8 mouse cellular contexts compared by ENCODE assay signal in genomic region chr6:72473264-72474041, GRCm38 (mm10). TPM values are rescaled to one million over a fixed set of nuclear protein-coding genes. Genes with fewer than 3 reads are reported as not detected.
DNase-seq lines count a peak whose midpoint lies in the region; ATAC-seq and TF ChIP-seq lines count a peak whose summit lies in the region.

No protein-coding gene starts in this region.

- no peak overlapping the region for H3K4me3 ChIP-seq in limb, embryonic 13.5 days
- H3K4me3 ChIP-seq in limb, embryonic 10.5 days = no peak overlapping the region
- H3K4me3 ChIP-seq in embryonic facial prominence, embryonic 13.5 days = no peak overlapping the region
- no peak overlapping the region for H3K4me3 ChIP-seq in intestine, postnatal 0 days (ENCODE audit: low read depth, low read length)

- 56% methylated on average over 14 of the region's 14 CpGs for whole genome bisulfite sequencing in limb, embryonic 13.5 days
- WGBS in limb, embryonic 10.5 days = 59% methylated on average over 14 of the region's 14 CpGs
- WGBS in embryonic facial prominence, embryonic 13.5 days = 47% methylated on average over 14 of the region's 14 CpGs
- WGBS in intestine, postnatal 0 days = 47% methylated on average over 14 of the region's 14 CpGs

- no peak overlapping the region for H3K9ac ChIP-seq in limb, embryonic 13.5 days
- H3K9ac ChIP-seq in embryonic facial prominence, embryonic 13.5 days = no peak overlapping the region
- no peak overlapping the region for H3K9ac ChIP-seq in intestine, postnatal 0 days (ENCODE audit: low read depth, low read length)

- H3K36me3 ChIP-seq in limb, embryonic 13.5 days = no peaks in the 10 kb centered on the region
- H3K36me3 ChIP-seq in limb, embryonic 10.5 days = no peaks in the 10 kb centered on the region
- no peaks in the 10 kb centered on the region for H3K36me3 ChIP-seq in embryonic facial prominence, embryonic 13.5 days
- no peaks in the 10 kb centered on the region for H3K36me3 ChIP-seq in intestine, postnatal 0 days (ENCODE audit: control insufficient read depth, insufficient read depth)

- no peak overlapping the region for H3K27ac ChIP-seq in limb, embryonic 13.5 days
- no peak overlapping the region for H3K27ac ChIP-seq in limb, embryonic 10.5 days
- 0 out of 2 replicates have a peak overlapping the region, but pooled peaks have one; percentile 17 for H3K27ac ChIP-seq in embryonic facial prominence, embryonic 13.5 days
- H3K27ac ChIP-seq in intestine, postnatal 0 days (ENCODE audit: low read depth, low read length) = no peak overlapping the region; the same call in 1 of the 2 replicates

- TF ChIP-seq CTCF in intestine, postnatal 0 days (IDR thresholded peaks at IDR 0.05; ENCODE audit: low read depth) = no peak

- no peak for DNase-seq in limb, embryonic 10.5 days (ENCODE audit: low spot score)
- DNase-seq in mesoderm, embryonic 11.5 days (ENCODE audit: low read depth, low spot score) = peak; percentile 47
- DNase-seq in cerebellum, adult 9-10 months = no peak

- H3K4me1 ChIP-seq in limb, embryonic 13.5 days = 0 out of 2 replicates have a peak, but pooled peaks cover 8% of the 10 kb centered on the region
- H3K4me1 ChIP-seq in limb, embryonic 10.5 days = peaks cover 10% of the 10 kb centered on the region
- peaks cover 9% of the 10 kb centered on the region for H3K4me1 ChIP-seq in embryonic facial prominence, embryonic 13.5 days
- H3K4me1 ChIP-seq in intestine, postnatal 0 days (replicated peaks; ENCODE audit: control insufficient read depth, insufficient read depth, low read length) = no peaks in the 10 kb centered on the region

- H3K27me3 ChIP-seq in limb, embryonic 13.5 days = no peaks in the 10 kb centered on the region
- H3K27me3 ChIP-seq in limb, embryonic 10.5 days (ENCODE audit: low read depth, poor library complexity, severe bottlenecking) = no peaks in the 10 kb centered on the region
- no peaks in the 10 kb centered on the region for H3K27me3 ChIP-seq in embryonic facial prominence, embryonic 13.5 days
- no peaks in the 10 kb centered on the region for H3K27me3 ChIP-seq in intestine, postnatal 0 days (replicated peaks; ENCODE audit: control insufficient read depth, insufficient read depth, low read length)

- ATAC-seq in limb, embryonic 13.5 days (ENCODE audit: low FRiP score, low read depth) = peak; percentile 60
- ATAC-seq in embryonic facial prominence, embryonic 13.5 days (ENCODE audit: insufficient number of reproducible peaks, insufficient read depth, low FRiP score, low TSS enrichment, low read depth) = peak; percentile 63; the same call in 1 of the 2 replicates
- ATAC-seq in intestine, postnatal 0 days = peak; percentile 69
- no peak for ATAC-seq in monocyte, adult 5-6 weeks (replicated peaks; ENCODE audit: insufficient number of reproducible peaks, low FRiP score, low TSS enrichment, poor library complexity, severe bottlenecking)
- ATAC-seq in megakaryocyte progenitor cell, adult 5-6 weeks (replicated peaks; ENCODE audit: poor library complexity) = no peak

- H3K4me2 ChIP-seq in limb, embryonic 13.5 days (replicated peaks) = no peak overlapping the region
- no peak overlapping the region for H3K4me2 ChIP-seq in embryonic facial prominence, embryonic 13.5 days
- no peak overlapping the region for H3K4me2 ChIP-seq in intestine, postnatal 0 days (replicated peaks; ENCODE audit: low read depth)

- H3K9me3 ChIP-seq in limb, embryonic 13.5 days = no peaks in the 10 kb centered on the region
- no peaks in the 10 kb centered on the region for H3K9me3 ChIP-seq in limb, embryonic 10.5 days (replicated peaks)
- no peaks in the 10 kb centered on the region for H3K9me3 ChIP-seq in embryonic facial prominence, embryonic 13.5 days
- H3K9me3 ChIP-seq in intestine, postnatal 0 days (ENCODE audit: control insufficient read depth) = no peaks in the 10 kb centered on the region

RNA-seq across cellular contexts. Expression of gene Mat2a, which starts 34.1 kb away (rescaled TPM):
- polyA plus RNA-seq in limb, embryonic 13.5 days (2015; fragmentation: Nextera tagmentation; extraction: Ambion mirVana) = 426 and 435 TPM in 2 replicates
- 481 and 493 TPM in 2 replicates for polyA plus RNA-seq in limb, embryonic 10.5 days (2016; fragmentation: Nextera tagmentation; extraction: Ambion mirVana)
- polyA plus RNA-seq in embryonic facial prominence, embryonic 13.5 days (2015; fragmentation: Nextera tagmentation; extraction: Ambion mirVana) = 361 and 377 TPM in 2 replicates
- 120 and 128 TPM in 2 replicates for polyA plus RNA-seq in intestine, postnatal 0 days (2015; fragmentation: Nextera tagmentation; extraction: Ambion mirVana)
- total RNA-seq in monocyte, adult 5-6 weeks (2017) = 122 to 186 TPM (median 164 TPM) in 3 replicates
- 342 and 403 TPM in 2 replicates for total RNA-seq in megakaryocyte progenitor cell, adult 5-6 weeks (2015)
- total RNA-seq in megakaryocyte progenitor cell, adult 5-6 weeks (2017) = 192 and 230 TPM in 2 replicates

RNA-seq across cellular contexts. Expression of gene Sh2d6, which starts 48.1 kb away (rescaled TPM):
- 0.15 and 0.28 TPM in 2 replicates for polyA plus RNA-seq in limb, embryonic 13.5 days (2015; fragmentation: Nextera tagmentation; extraction: Ambion mirVana)
- polyA plus RNA-seq in limb, embryonic 10.5 days (2016; fragmentation: Nextera tagmentation; extraction: Ambion mirVana) = 0.15 TPM in 1 of 2 replicates, not detected in the other
- 0.31 TPM in 1 of 2 replicates, not detected in the other for polyA plus RNA-seq in embryonic facial prominence, embryonic 13.5 days (2015; fragmentation: Nextera tagmentation; extraction: Ambion mirVana)
- 0.12 and 0.16 TPM in 2 replicates for polyA plus RNA-seq in intestine, postnatal 0 days (2015; fragmentation: Nextera tagmentation; extraction: Ambion mirVana)
- total RNA-seq in monocyte, adult 5-6 weeks (2017) = 0.75 TPM in 1 of 3 replicates, not detected in the others
- not detected in 2 replicates for total RNA-seq in megakaryocyte progenitor cell, adult 5-6 weeks (2015)
- not detected in 2 replicates for total RNA-seq in megakaryocyte progenitor cell, adult 5-6 weeks (2017)

RNA-seq across cellular contexts. Expression of gene Ggcx, which starts 59.3 kb away (rescaled TPM):
- polyA plus RNA-seq in limb, embryonic 13.5 days (2015; fragmentation: Nextera tagmentation; extraction: Ambion mirVana) = 43.5 and 47.8 TPM in 2 replicates
- polyA plus RNA-seq in limb, embryonic 10.5 days (2016; fragmentation: Nextera tagmentation; extraction: Ambion mirVana) = 20.2 and 25.9 TPM in 2 replicates
- polyA plus RNA-seq in embryonic facial prominence, embryonic 13.5 days (2015; fragmentation: Nextera tagmentation; extraction: Ambion mirVana) = 39.1 and 41.5 TPM in 2 replicates
- polyA plus RNA-seq in intestine, postnatal 0 days (2015; fragmentation: Nextera tagmentation; extraction: Ambion mirVana) = 6.2 and 6.8 TPM in 2 replicates
- 10.1 to 13.9 TPM (median 11.1 TPM) in 3 replicates for total RNA-seq in monocyte, adult 5-6 weeks (2017)
- 11.2 and 11.6 TPM in 2 replicates for total RNA-seq in megakaryocyte progenitor cell, adult 5-6 weeks (2015)
- 6.7 and 8.5 TPM in 2 replicates for total RNA-seq in megakaryocyte progenitor cell, adult 5-6 weeks (2017)

Comparison
In these comparisons a context has a peak if more than half of its experiments do, and no peak if none do; other contexts are left out.
1. ATAC-seq: peak in limb, embryonic 13.5 days (single experiment), embryonic facial prominence, embryonic 13.5 days (single experiment) and intestine, postnatal 0 days (single experiment); none in monocyte, adult 5-6 weeks (single experiment) and megakaryocyte progenitor cell, adult 5-6 weeks (single experiment).